Mouse (Mus musculus): Measurements from ENCODE around the gene Herpud1. TPM values are rescaled to one million over a fixed set of nuclear protein-coding genes. Genes with fewer than 3 reads are reported as not detected.

Gene Herpud1
- polyA plus RNA-seq, 1 experiment = 218 TPM

DNA sequence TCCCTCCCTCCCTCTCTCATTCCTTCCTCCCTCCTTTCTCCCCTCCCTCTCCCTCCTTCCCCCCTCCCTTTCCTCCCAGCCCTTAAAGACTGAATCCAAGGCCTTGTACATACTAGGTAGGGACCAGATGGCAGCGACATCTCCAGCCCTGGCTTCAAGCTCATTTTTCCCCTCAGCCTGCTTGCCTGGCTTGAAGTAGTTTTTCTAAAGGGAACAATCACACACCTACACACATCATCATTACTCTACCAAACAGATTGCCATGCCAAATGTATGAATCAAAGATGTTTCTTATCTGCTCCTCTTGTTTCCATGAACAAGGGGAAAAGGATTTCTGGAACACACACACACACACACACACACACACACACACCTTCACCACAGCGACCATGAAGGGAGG, 58.2 kb downstream of the Herpud1 start:
- H3K4me1 ChIP-seq (replicated peaks; ENCODE audit: control insufficient read depth, insufficient read depth, low read length) = 0 out of 2 replicates have a peak, but pooled peaks cover 2% of the 10 kb centered on the region
- no peak for TF ChIP-seq POLR2A (IDR thresholded peaks at IDR 0.05; ENCODE audit: control insufficient read depth, extremely low read depth, insufficient read depth, low read length, poor library complexity)
- TF ChIP-seq CTCF (IDR thresholded peaks at IDR 0.05; ENCODE audit: borderline replicate concordance, control insufficient read depth, extremely low read depth, insufficient read depth, low read length, poor library complexity) = no peak
- H3K4me3 ChIP-seq (ENCODE audit: control insufficient read depth, insufficient read depth, low read length) = no peak overlapping the region
- no peak overlapping the region for H3K27ac ChIP-seq (ENCODE audit: control insufficient read depth, insufficient read depth, low read length)
- WGBS = 69% methylated on average over 2 of the region's 2 CpGs
- H3K27me3 ChIP-seq (ENCODE audit: control insufficient read depth, insufficient read depth, low read length) = no peaks in the 10 kb centered on the region
- no peaks in the 10 kb centered on the region for H3K36me3 ChIP-seq (ENCODE audit: control insufficient read depth, insufficient read depth, low read length)
- DNase-seq = no peak

Other genes starting within 250 kb of the Herpud1 start
- gene Mt4, start 249.2 kb upstream of the Herpud1 start, polyA plus RNA-seq (2012; rRNA removed) = 6.5 and 12.1 TPM in 2 replicates
- 0.96 and 1.9 TPM in 2 replicates for gene Mt3, start 233.8 kb upstream of the Herpud1 start, polyA plus RNA-seq (2012; rRNA removed)
- 16.2 and 21.0 TPM in 2 replicates for gene Mt2, start 213.8 kb upstream of the Herpud1 start, polyA plus RNA-seq (2012; rRNA removed)
- gene Mt1, start 207.4 kb upstream of the Herpud1 start, polyA plus RNA-seq (2012; rRNA removed) = 155 and 260 TPM in 2 replicates
- gene Nup93, start 171.9 kb upstream of the Herpud1 start, polyA plus RNA-seq (2012; rRNA removed) = 28.1 and 28.2 TPM in 2 replicates
- gene Slc12a3, start 57.2 kb upstream of the Herpud1 start, polyA plus RNA-seq (2012; rRNA removed) = 1.3 TPM in 2 replicates
- gene Nlrc5, start 47.9 kb downstream of the Herpud1 start, polyA plus RNA-seq (2012; rRNA removed) = 56.8 and 57.5 TPM in 2 replicates
- gene Cpne2, start 146.6 kb downstream of the Herpud1 start, polyA plus RNA-seq (2012; rRNA removed) = 28.1 and 35.3 TPM in 2 replicates
- 13.6 and 14.9 TPM in 2 replicates for gene Rspry1, start 215.5 kb downstream of the Herpud1 start, polyA plus RNA-seq (2012; rRNA removed)
- gene Fam192a, start 215.6 kb downstream of the Herpud1 start, polyA plus RNA-seq (2012; rRNA removed) = 28.3 and 31.5 TPM in 2 replicates